Mouse (Mus musculus): ENCODE measurements around the gene Efemp1. TPM values are rescaled to one million over a fixed set of nuclear protein-coding genes. Genes with fewer than 3 reads are reported as not detected.

The Efemp1 gene
- polyA plus RNA-seq, 1 experiment from 2014 or later = not detected

DNA sequence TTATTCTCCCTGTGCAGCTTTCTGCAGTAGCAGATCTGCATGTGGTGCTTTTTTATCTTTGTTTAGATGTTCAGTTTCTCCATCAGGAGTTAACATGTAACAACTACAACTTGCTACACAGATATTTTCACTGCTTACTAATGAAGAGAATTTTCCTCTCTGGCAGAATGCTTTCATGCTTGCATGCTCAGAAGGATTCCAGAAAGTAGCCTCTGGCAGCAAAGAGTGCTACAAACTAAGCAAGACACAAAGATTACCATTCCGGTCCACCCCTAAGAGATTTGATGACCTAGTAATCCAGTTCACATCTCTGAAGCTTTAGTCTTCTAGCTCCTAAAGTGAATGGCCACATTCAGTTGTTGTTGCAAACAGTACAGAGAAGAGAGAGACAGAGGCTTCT, 36.5 kb downstream of the Efemp1 start:
- WGBS (ENCODE audit: missing documents) = 91% methylated on average over 1 of the region's 1 CpGs
- H3K27ac ChIP-seq = no peak overlapping the region
- no peaks in the 10 kb centered on the region for H3K79me2 ChIP-seq (ENCODE audit: inconsistent target)
- no peak overlapping the region for H3K4me3 ChIP-seq (ENCODE audit: inconsistent target)
- H3K36me3 ChIP-seq (ENCODE audit: inconsistent target) = no peaks in the 10 kb centered on the region

- WGBS (ENCODE audit: missing documents) = 65% methylated on average over 5 of the region's 5 CpGs
- Histone ChIP-seq H3K27ac (no peak overlapping the region), H3K79me2 (ENCODE audit: inconsistent target) (no peaks in the 10 kb centered on the region)
Observed at GRCm38 (mm10) chr11:28891515-28891914, 38.5 kb downstream of the Efemp1 start.

GRCm38 (mm10) chr11:28899420-28899819, 46.4 kb downstream of the Efemp1 start:
- 73% methylated on average over 1 of the region's 1 CpGs for WGBS (ENCODE audit: missing documents)
- Histone ChIP-seq H3K4me3 (ENCODE audit: inconsistent target) (no peak overlapping the region), H3K36me3 (ENCODE audit: inconsistent target) (no peaks in the 10 kb centered on the region), H3K79me2 (ENCODE audit: inconsistent target) (no peaks in the 10 kb centered on the region), H3K27ac (no peak overlapping the region)

More at GRCm38 (mm10) chr11:28891515-28891914, 38.5 kb downstream of the Efemp1 start:
- no peaks in the 10 kb centered on the region for H3K36me3 ChIP-seq (ENCODE audit: inconsistent target)
- no peak overlapping the region for H3K4me3 ChIP-seq (ENCODE audit: inconsistent target)

GRCm38 (mm10) chr11:28904596-28904995, 51.6 kb downstream of the Efemp1 start:
- no peak overlapping the region for H3K27ac ChIP-seq
- H3K4me3 ChIP-seq (ENCODE audit: inconsistent target) = no peak overlapping the region
- no peaks in the 10 kb centered on the region for H3K36me3 ChIP-seq (ENCODE audit: inconsistent target)
- no peaks in the 10 kb centered on the region for H3K79me2 ChIP-seq (ENCODE audit: inconsistent target)
- WGBS (ENCODE audit: missing documents) = 86% methylated on average over 2 of the region's 2 CpGs

DNA sequence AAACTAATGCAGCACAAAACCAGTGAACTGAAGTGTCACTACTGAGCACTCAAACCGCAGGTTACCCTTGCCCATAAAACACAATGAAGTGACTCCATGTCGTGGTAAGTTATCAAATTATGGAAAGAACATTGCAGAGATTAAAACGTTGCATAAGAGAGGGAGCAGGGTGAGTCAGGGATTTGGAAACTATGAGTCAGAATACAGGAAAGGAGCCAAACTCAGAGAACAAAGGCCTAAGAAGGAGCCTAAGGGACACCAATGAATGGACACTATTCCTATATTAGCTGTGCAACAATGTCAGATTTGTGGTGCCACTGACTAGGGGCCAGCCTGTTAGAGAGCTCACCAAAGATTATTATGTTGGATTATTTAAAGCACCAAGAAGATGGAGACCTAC, 53.3 kb downstream of the Efemp1 start:
- H3K36me3 ChIP-seq (ENCODE audit: inconsistent target) = no peaks in the 10 kb centered on the region
- H3K4me3 ChIP-seq (ENCODE audit: inconsistent target) = no peak overlapping the region
- WGBS (ENCODE audit: missing documents) = 51% methylated on average over 3 of the region's 3 CpGs
- no peak overlapping the region for H3K27ac ChIP-seq
- no peaks in the 10 kb centered on the region for H3K79me2 ChIP-seq (ENCODE audit: inconsistent target)

GRCm38 (mm10) chr11:28908908-28909545, 56.0 kb downstream of the Efemp1 start:
- 71% methylated on average over 3 of the region's 3 CpGs for WGBS (ENCODE audit: missing documents)
- H3K27ac ChIP-seq = no peak overlapping the region
- no peaks in the 10 kb centered on the region for H3K36me3 ChIP-seq (ENCODE audit: inconsistent target)
- no peaks in the 10 kb centered on the region for H3K79me2 ChIP-seq (ENCODE audit: inconsistent target)
- H3K4me3 ChIP-seq (ENCODE audit: inconsistent target) = no peak overlapping the region

- Histone ChIP-seq H3K4me3 (ENCODE audit: inconsistent target) (no peak overlapping the region), H3K79me2 (ENCODE audit: inconsistent target) (no peaks in the 10 kb centered on the region), H3K36me3 (ENCODE audit: inconsistent target) (no peaks in the 10 kb centered on the region), H3K27ac (no peak overlapping the region)
- 89% methylated on average over 3 of the region's 3 CpGs for WGBS (ENCODE audit: missing documents)
Observed at GRCm38 (mm10) chr11:28912469-28913138, 59.6 kb downstream of the Efemp1 start.

DNA sequence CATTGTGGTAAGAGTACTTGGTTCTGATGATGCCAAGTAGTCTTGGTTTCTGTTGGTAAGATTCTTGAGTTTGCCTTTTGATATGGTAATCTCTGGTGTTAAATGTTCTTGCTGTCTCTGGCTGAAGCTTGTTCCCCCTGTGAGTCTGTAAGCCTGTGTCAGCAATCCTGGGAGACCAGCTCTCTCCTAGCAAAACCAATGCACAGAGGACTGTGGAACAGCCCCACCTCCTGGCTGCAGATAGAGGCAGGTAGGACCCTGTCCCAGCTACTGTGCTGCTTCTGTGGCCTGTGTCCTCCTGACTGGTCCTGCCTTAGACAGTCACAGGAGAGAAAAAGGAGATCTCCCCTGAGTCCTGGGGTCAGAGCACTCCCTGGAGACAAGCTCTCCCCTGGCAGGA, 81.4 kb downstream of the Efemp1 start:
- Histone ChIP-seq H3K4me3 (ENCODE audit: inconsistent target) (no peak overlapping the region), H3K79me2 (ENCODE audit: inconsistent target) (no peaks in the 10 kb centered on the region), H3K36me3 (ENCODE audit: inconsistent target) (no peaks in the 10 kb centered on the region), H3K27ac (no peak overlapping the region)

- 91% methylated on average over 1 of the region's 1 CpGs for WGBS (ENCODE audit: missing documents)
- no peak overlapping the region for H3K27ac ChIP-seq
Observed at GRCm38 (mm10) chr11:28939651-28940050, 86.6 kb downstream of the Efemp1 start.

DNA sequence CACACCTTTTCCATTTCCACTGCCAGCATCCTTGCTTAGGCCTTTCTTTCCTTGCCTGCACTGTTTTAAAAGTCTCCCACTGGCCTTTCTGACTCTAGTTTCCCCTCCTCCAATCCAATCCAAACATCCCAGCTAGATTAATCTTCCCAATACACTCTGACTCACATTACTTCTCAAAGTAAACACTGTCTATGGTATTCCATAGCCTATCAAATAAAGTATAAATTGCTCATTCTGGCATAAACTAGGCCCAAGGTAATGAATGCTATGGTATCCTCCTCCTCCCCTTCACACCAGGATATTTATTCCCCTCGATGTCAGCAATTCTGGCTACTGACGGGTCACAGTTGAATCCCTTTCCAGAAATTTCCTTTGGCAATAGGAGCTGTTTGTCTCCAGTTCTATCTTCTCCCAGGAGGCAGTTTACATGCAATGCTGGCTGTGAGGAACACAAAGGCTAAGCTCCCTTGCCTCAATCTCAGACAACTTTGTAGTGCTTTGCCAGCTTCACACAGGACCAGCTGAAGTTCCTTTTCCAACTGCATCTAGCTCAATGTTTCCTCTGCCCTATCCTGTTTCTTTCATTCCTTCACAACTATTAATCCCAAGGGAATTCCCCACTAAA, 98.7 kb downstream of the Efemp1 start:
- Histone ChIP-seq H3K36me3 (ENCODE audit: inconsistent target) (no peaks in the 10 kb centered on the region), H3K4me3 (ENCODE audit: inconsistent target) (no peak overlapping the region), H3K79me2 (ENCODE audit: inconsistent target) (no peaks in the 10 kb centered on the region), H3K27ac (no peak overlapping the region)
- 94% methylated on average over 2 of the region's 2 CpGs for WGBS (ENCODE audit: missing documents)

More at GRCm38 (mm10) chr11:28939651-28940050, 86.6 kb downstream of the Efemp1 start:
- no peak overlapping the region for H3K4me3 ChIP-seq (ENCODE audit: inconsistent target)
- no peaks in the 10 kb centered on the region for H3K36me3 ChIP-seq (ENCODE audit: inconsistent target)
- H3K79me2 ChIP-seq (ENCODE audit: inconsistent target) = no peaks in the 10 kb centered on the region

- Histone ChIP-seq H3K79me2 (ENCODE audit: inconsistent target) (no peaks in the 10 kb centered on the region), H3K36me3 (ENCODE audit: inconsistent target) (no peaks in the 10 kb centered on the region), H3K4me3 (ENCODE audit: inconsistent target) (no peak overlapping the region), H3K27ac (no peak overlapping the region)
- 75% methylated on average over 6 of the region's 6 CpGs for WGBS (ENCODE audit: missing documents)
Observed at GRCm38 (mm10) chr11:28954673-28955304, 101.8 kb downstream of the Efemp1 start.

DNA sequence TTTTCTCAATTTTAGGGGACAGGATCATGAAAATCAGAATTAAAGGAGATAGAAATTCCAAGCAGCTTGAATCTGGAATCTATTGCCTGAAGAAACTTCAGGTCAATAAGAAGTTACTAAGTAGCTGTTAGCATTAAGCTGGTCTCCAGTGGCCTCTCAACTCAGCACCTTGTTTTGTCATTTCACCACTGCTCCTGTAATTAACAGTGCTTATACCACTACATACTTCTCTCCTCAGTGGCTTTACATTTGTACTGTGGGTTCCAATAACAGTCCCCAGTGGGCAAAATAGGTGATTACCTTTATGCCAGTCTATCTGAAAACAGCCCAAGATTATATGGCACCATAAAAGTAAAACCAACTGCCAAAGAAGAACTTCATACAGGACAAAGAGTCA, 102.3 kb downstream of the Efemp1 start:
- H3K79me2 ChIP-seq (ENCODE audit: inconsistent target) = no peaks in the 10 kb centered on the region
- H3K36me3 ChIP-seq (ENCODE audit: inconsistent target) = no peaks in the 10 kb centered on the region
- H3K4me3 ChIP-seq (ENCODE audit: inconsistent target) = no peak overlapping the region
- no peak overlapping the region for H3K27ac ChIP-seq

GRCm38 (mm10) chr11:28961381-28961780, 108.4 kb downstream of the Efemp1 start:
- H3K79me2 ChIP-seq (ENCODE audit: inconsistent target) = no peaks in the 10 kb centered on the region
- no peak overlapping the region for H3K4me3 ChIP-seq (ENCODE audit: inconsistent target)
- 94% methylated on average over 1 of the region's 1 CpGs for WGBS (ENCODE audit: missing documents)
- H3K27ac ChIP-seq = no peak overlapping the region
- no peaks in the 10 kb centered on the region for H3K36me3 ChIP-seq (ENCODE audit: inconsistent target)

Data from macrophage (primary cell).